Comparison of ENCODE assay signal across 15 mouse cellular contexts in genomic region chr15:100628797-100629196, GRCm38 (mm10). TPM values are rescaled to one million over a fixed set of nuclear protein-coding genes. Genes with fewer than 3 reads are reported as not detected.
DNase-seq lines count a peak whose midpoint lies in the region; ATAC-seq and TF ChIP-seq lines count a peak whose summit lies in the region.
"Had no signal": no experiment of that assay in that cellular context is flagged by ENCODE, and none has a peak within 500 bp of the region (broad histone marks: within the 10 kb centered on the region; RNA-seq: fewer than 3 reads in every experiment).

No protein-coding gene starts in this region.

- peaks cover 21% of the 10 kb centered on the region for H3K4me1 ChIP-seq in forebrain, embryonic 10.5 days
- H3K4me1 ChIP-seq in forebrain, embryonic 12.5 days = peaks cover 9% of the 10 kb centered on the region
- H3K4me1 ChIP-seq in kidney, adult 2 months (ENCODE audit: control insufficient read depth, insufficient read depth, low read length) = peaks cover 16% of the 10 kb centered on the region; the same call in 1 of the 2 replicates
- no peaks in the 10 kb centered on the region for H3K4me1 ChIP-seq in kidney, embryonic 14.5 days (ENCODE audit: control insufficient read depth, insufficient read depth, low read length)
- peaks cover 19% of the 10 kb centered on the region for H3K4me1 ChIP-seq in stomach, embryonic 16.5 days (ENCODE audit: control insufficient read depth, insufficient read depth, low read length)
- peaks cover 6% of the 10 kb centered on the region for H3K4me1 ChIP-seq in stomach, postnatal 0 days (replicated peaks; ENCODE audit: control insufficient read depth, insufficient read depth)
- H3K4me1 ChIP-seq in hindbrain, embryonic 11.5 days (replicated peaks; ENCODE audit: control insufficient read depth, insufficient read depth, low read length) = no peaks in the 10 kb centered on the region

- no peak overlapping the region for H3K4me3 ChIP-seq in forebrain, embryonic 10.5 days
- H3K4me3 ChIP-seq in forebrain, embryonic 12.5 days (replicated peaks) = no peak overlapping the region
- no peak overlapping the region for H3K4me3 ChIP-seq in kidney, adult 2 months (ENCODE audit: insufficient read depth, low read depth, low read length)
- no peak overlapping the region for H3K4me3 ChIP-seq in kidney, embryonic 14.5 days (ENCODE audit: low read length)
- H3K4me3 ChIP-seq in stomach, embryonic 16.5 days (replicated peaks; ENCODE audit: low read length) = no peak overlapping the region
- H3K4me3 ChIP-seq in stomach, postnatal 0 days (ENCODE audit: low read depth, low read length) = no peak overlapping the region
- no peak overlapping the region for H3K4me3 ChIP-seq in hindbrain, embryonic 11.5 days (ENCODE audit: low read depth, low read length)
- H3K4me3 ChIP-seq: liver, embryonic 12.5 days; megakaryocyte, embryonic 14.5 days; neural tube, embryonic 12.5 days had no signal

- no peak for TF ChIP-seq POLR2A in kidney, adult 2 months (IDR thresholded peaks at IDR 0.05; ENCODE audit: low read depth, low read length)

- no peak overlapping the region for H3K4me2 ChIP-seq in forebrain, embryonic 12.5 days
- no peak overlapping the region for H3K4me2 ChIP-seq in kidney, embryonic 14.5 days (replicated peaks; ENCODE audit: low read depth, low read length)
- H3K4me2 ChIP-seq in stomach, embryonic 16.5 days (ENCODE audit: low read depth, low read length) = no peak overlapping the region
- no peak overlapping the region for H3K4me2 ChIP-seq in stomach, postnatal 0 days (replicated peaks; ENCODE audit: low read depth)
- no peak overlapping the region for H3K4me2 ChIP-seq in hindbrain, embryonic 11.5 days (replicated peaks; ENCODE audit: low read depth, low read length)
- H3K4me2 ChIP-seq: liver, embryonic 12.5 days; neural tube, embryonic 12.5 days had no signal

- DNase-seq in forebrain, embryonic 10.5 days (ENCODE audit: extremely low spot score, low spot score) = no peak
- DNase-seq in kidney, adult 2 months = peak; percentile 61
- DNase-seq in stomach, postnatal 0 days (ENCODE audit: low spot score) = no peak
- no peak for DNase-seq in urinary bladder, postnatal 4 days (ENCODE audit: low spot score in 2 of 2)
- DNase-seq in hindbrain, embryonic 11.5 days (ENCODE audit: low spot score) = no peak
- DNase-seq: adrenal gland, postnatal 14 days; cerebellum, adult 9-11 months; right cerebral cortex, postnatal 4 days had no signal

- TF ChIP-seq EP300 in stomach, postnatal 0 days (optimal IDR thresholded peaks at IDR 0.05) = no peak

- no peaks in the 10 kb centered on the region for H3K9me3 ChIP-seq in forebrain, embryonic 10.5 days
- H3K9me3 ChIP-seq in forebrain, embryonic 12.5 days = no peaks in the 10 kb centered on the region
- no peaks in the 10 kb centered on the region for H3K9me3 ChIP-seq in kidney, embryonic 14.5 days (ENCODE audit: control insufficient read depth, low read length)
- H3K9me3 ChIP-seq in stomach, embryonic 16.5 days (replicated peaks; ENCODE audit: control insufficient read depth, low read length) = no peaks in the 10 kb centered on the region
- H3K9me3 ChIP-seq in stomach, postnatal 0 days (ENCODE audit: control insufficient read depth, low read length) = no peaks in the 10 kb centered on the region
- H3K9me3 ChIP-seq in hindbrain, embryonic 11.5 days (ENCODE audit: control insufficient read depth, low read length) = no peaks in the 10 kb centered on the region
- H3K9me3 ChIP-seq: liver, embryonic 12.5 days; megakaryocyte, embryonic 14.5 days; neural tube, embryonic 12.5 days had no signal

- H3K27me3 ChIP-seq in forebrain, embryonic 10.5 days (ENCODE audit: poor library complexity, severe bottlenecking) = peaks cover 32% of the 10 kb centered on the region
- peaks cover 33% of the 10 kb centered on the region for H3K27me3 ChIP-seq in forebrain, embryonic 12.5 days
- no peaks in the 10 kb centered on the region for H3K27me3 ChIP-seq in kidney, adult 2 months (replicated peaks; ENCODE audit: control insufficient read depth, insufficient read depth, low read length)
- H3K27me3 ChIP-seq in kidney, embryonic 14.5 days (ENCODE audit: control insufficient read depth, insufficient read depth, low read length) = no peaks in the 10 kb centered on the region
- no peaks in the 10 kb centered on the region for H3K27me3 ChIP-seq in stomach, embryonic 16.5 days (ENCODE audit: control insufficient read depth, insufficient read depth, low read length)
- no peaks in the 10 kb centered on the region for H3K27me3 ChIP-seq in stomach, postnatal 0 days (ENCODE audit: control insufficient read depth, insufficient read depth, low read length)
- H3K27me3 ChIP-seq in hindbrain, embryonic 11.5 days (ENCODE audit: control insufficient read depth, insufficient read depth, low read length) = peaks cover 2% of the 10 kb centered on the region; the same call in 1 of the 2 replicates

- WGBS in forebrain, embryonic 10.5 days = 56% methylated on average over 7 of the region's 7 CpGs
- 53% methylated on average over 7 of the region's 7 CpGs for WGBS in forebrain, embryonic 12.5 days
- WGBS in kidney, adult 2 months = 66% methylated on average over 7 of the region's 7 CpGs
- 45% methylated on average over 7 of the region's 7 CpGs for WGBS in kidney, embryonic 14.5 days
- 48% methylated on average over 7 of the region's 7 CpGs for WGBS in stomach, embryonic 16.5 days
- 40% methylated on average over 7 of the region's 7 CpGs for WGBS in stomach, postnatal 0 days
- 54% methylated on average over 7 of the region's 7 CpGs for WGBS in hindbrain, embryonic 11.5 days

- no peak overlapping the region for H3K9ac ChIP-seq in forebrain, embryonic 12.5 days
- no peak overlapping the region for H3K9ac ChIP-seq in kidney, embryonic 14.5 days (ENCODE audit: low read depth, low read length)
- no peak overlapping the region for H3K9ac ChIP-seq in stomach, embryonic 16.5 days (ENCODE audit: low read length)
- no peak overlapping the region for H3K9ac ChIP-seq in stomach, postnatal 0 days (ENCODE audit: low read length)
- no peak overlapping the region for H3K9ac ChIP-seq in hindbrain, embryonic 11.5 days (ENCODE audit: low read depth, low read length)
- H3K9ac ChIP-seq: liver, embryonic 12.5 days; neural tube, embryonic 12.5 days had no signal

- H3K36me3 ChIP-seq in forebrain, embryonic 10.5 days (replicated peaks) = no peaks in the 10 kb centered on the region
- H3K36me3 ChIP-seq in forebrain, embryonic 12.5 days (replicated peaks) = no peaks in the 10 kb centered on the region
- H3K36me3 ChIP-seq in kidney, adult 2 months (ENCODE audit: control insufficient read depth, insufficient read depth, low read length) = no peaks in the 10 kb centered on the region
- no peaks in the 10 kb centered on the region for H3K36me3 ChIP-seq in kidney, embryonic 14.5 days (ENCODE audit: control insufficient read depth, insufficient read depth, low read length)
- peaks cover 3% of the 10 kb centered on the region; the same call in 1 of the 2 replicates for H3K36me3 ChIP-seq in stomach, embryonic 16.5 days (ENCODE audit: control insufficient read depth, insufficient read depth, low read length)
- H3K36me3 ChIP-seq in stomach, postnatal 0 days (ENCODE audit: control insufficient read depth, insufficient read depth, low read length) = no peaks in the 10 kb centered on the region; the same call in 1 of the 2 replicates
- no peaks in the 10 kb centered on the region for H3K36me3 ChIP-seq in hindbrain, embryonic 11.5 days (ENCODE audit: control insufficient read depth, insufficient read depth, low read length)
- H3K36me3 ChIP-seq: liver, embryonic 12.5 days; neural tube, embryonic 12.5 days had no signal

- no peak for ATAC-seq in forebrain, embryonic 12.5 days (ENCODE audit: low FRiP score)
- no peak for ATAC-seq in kidney, embryonic 14.5 days (ENCODE audit: low FRiP score, low TSS enrichment)
- ATAC-seq in stomach, embryonic 16.5 days (ENCODE audit: insufficient read depth, low FRiP score) = no peak
- ATAC-seq in stomach, postnatal 0 days (ENCODE audit: low FRiP score, low TSS enrichment) = no peak
- ATAC-seq in hindbrain, embryonic 11.5 days (ENCODE audit: low FRiP score) = no peak
- ATAC-seq: hindbrain, embryonic 16.5 days; liver, embryonic 12.5 days had no signal

- 0 out of 2 replicates have a peak overlapping the region, but pooled peaks have one; percentile 40 for H3K27ac ChIP-seq in forebrain, embryonic 10.5 days
- no peak overlapping the region for H3K27ac ChIP-seq in forebrain, embryonic 12.5 days
- peak overlapping the region; percentile 52; the same call in 1 of the 2 replicates for H3K27ac ChIP-seq in kidney, adult 2 months (ENCODE audit: insufficient read depth, low read depth, low read length)
- no peak overlapping the region for H3K27ac ChIP-seq in kidney, embryonic 14.5 days (ENCODE audit: low read depth, low read length)
- H3K27ac ChIP-seq in stomach, embryonic 16.5 days (ENCODE audit: low read length) = peak overlapping the region; percentile 18; the same call in 1 of the 2 replicates
- H3K27ac ChIP-seq in stomach, postnatal 0 days (replicated peaks) = no peak overlapping the region
- H3K27ac ChIP-seq in hindbrain, embryonic 11.5 days (ENCODE audit: low read depth, low read length) = no peak overlapping the region
- H3K27ac ChIP-seq: neural tube, embryonic 12.5 days had no signal

- TF ChIP-seq CTCF in kidney, adult 2 months (conservative IDR thresholded peaks at IDR 0.05; ENCODE audit: insufficient read depth, insufficient read length, low read depth, low read length) = no peak
- TF ChIP-seq CTCF in stomach, postnatal 0 days (IDR thresholded peaks at IDR 0.05; ENCODE audit: low read depth) = no peak

RNA-seq across cellular contexts. Expression of gene Smagp, which starts 7.9 kb away (rescaled TPM):
- 4.3 and 4.6 TPM in 2 replicates for polyA plus RNA-seq in forebrain, embryonic 10.5 days (2016; fragmentation: Nextera tagmentation; extraction: Ambion mirVana)
- 2.8 and 2.9 TPM in 2 replicates for polyA plus RNA-seq in forebrain, embryonic 12.5 days (2016; fragmentation: Nextera tagmentation; extraction: Ambion mirVana)
- polyA plus RNA-seq in kidney, adult 2 months (2012; rRNA removed) = 160 and 163 TPM in 2 replicates
- polyA plus RNA-seq in kidney, embryonic 14.5 days (2014; fragmentation: Nextera tagmentation; extraction: Ambion mirVana) = 26.4 and 28.4 TPM in 2 replicates
- polyA plus RNA-seq in stomach, embryonic 16.5 days (2015; fragmentation: Nextera tagmentation; extraction: Ambion mirVana) = 40.6 and 51.8 TPM in 2 replicates
- polyA plus RNA-seq in stomach, postnatal 0 days (2015; fragmentation: Nextera tagmentation; extraction: Ambion mirVana) = 94.8 and 103 TPM in 2 replicates
- 4.1 and 5.5 TPM in 2 replicates for polyA plus RNA-seq in hindbrain, embryonic 11.5 days (2014; fragmentation: Nextera tagmentation; extraction: Ambion mirVana)

RNA-seq across cellular contexts. Expression of gene Dazap2, which starts 13.6 kb away (rescaled TPM):
- polyA plus RNA-seq in forebrain, embryonic 10.5 days (2016; fragmentation: Nextera tagmentation; extraction: Ambion mirVana) = 214 and 224 TPM in 2 replicates
- 197 and 204 TPM in 2 replicates for polyA plus RNA-seq in forebrain, embryonic 12.5 days (2016; fragmentation: Nextera tagmentation; extraction: Ambion mirVana)
- 578 and 812 TPM in 2 replicates for polyA plus RNA-seq in kidney, adult 2 months (2012; rRNA removed)
- 236 and 274 TPM in 2 replicates for polyA plus RNA-seq in kidney, embryonic 14.5 days (2014; fragmentation: Nextera tagmentation; extraction: Ambion mirVana)
- polyA plus RNA-seq in stomach, embryonic 16.5 days (2015; fragmentation: Nextera tagmentation; extraction: Ambion mirVana) = 194 and 213 TPM in 2 replicates
- 177 and 205 TPM in 2 replicates for polyA plus RNA-seq in stomach, postnatal 0 days (2015; fragmentation: Nextera tagmentation; extraction: Ambion mirVana)
- polyA plus RNA-seq in hindbrain, embryonic 11.5 days (2014; fragmentation: Nextera tagmentation; extraction: Ambion mirVana) = 256 and 266 TPM in 2 replicates

RNA-seq across cellular contexts. Expression of gene Pou6f1, which starts 29.0 kb away (rescaled TPM):
- polyA plus RNA-seq in forebrain, embryonic 10.5 days (2016; fragmentation: Nextera tagmentation; extraction: Ambion mirVana) = 3.6 and 4.9 TPM in 2 replicates
- 27.3 and 33.8 TPM in 2 replicates for polyA plus RNA-seq in forebrain, embryonic 12.5 days (2016; fragmentation: Nextera tagmentation; extraction: Ambion mirVana)
- 28.5 and 30.4 TPM in 2 replicates for polyA plus RNA-seq in kidney, adult 2 months (2012; rRNA removed)
- 9.6 and 14.6 TPM in 2 replicates for polyA plus RNA-seq in kidney, embryonic 14.5 days (2014; fragmentation: Nextera tagmentation; extraction: Ambion mirVana)
- 3.5 and 5.3 TPM in 2 replicates for polyA plus RNA-seq in stomach, embryonic 16.5 days (2015; fragmentation: Nextera tagmentation; extraction: Ambion mirVana)
- polyA plus RNA-seq in stomach, postnatal 0 days (2015; fragmentation: Nextera tagmentation; extraction: Ambion mirVana) = 2.6 and 3.2 TPM in 2 replicates
- 15.7 and 16.2 TPM in 2 replicates for polyA plus RNA-seq in hindbrain, embryonic 11.5 days (2014; fragmentation: Nextera tagmentation; extraction: Ambion mirVana)

RNA-seq across cellular contexts. Expression of gene Bin2, which starts 40.6 kb away (rescaled TPM):
- 3.3 and 3.6 TPM in 2 replicates for polyA plus RNA-seq in forebrain, embryonic 10.5 days (2016; fragmentation: Nextera tagmentation; extraction: Ambion mirVana)
- 1.9 and 2.2 TPM in 2 replicates for polyA plus RNA-seq in forebrain, embryonic 12.5 days (2016; fragmentation: Nextera tagmentation; extraction: Ambion mirVana)
- 1.7 and 4.7 TPM in 2 replicates for polyA plus RNA-seq in kidney, adult 2 months (2012; rRNA removed)
- polyA plus RNA-seq in kidney, embryonic 14.5 days (2014; fragmentation: Nextera tagmentation; extraction: Ambion mirVana) = 2.1 and 2.4 TPM in 2 replicates
- polyA plus RNA-seq in stomach, embryonic 16.5 days (2015; fragmentation: Nextera tagmentation; extraction: Ambion mirVana) = 6.0 and 6.3 TPM in 2 replicates
- 1.3 and 2.3 TPM in 2 replicates for polyA plus RNA-seq in stomach, postnatal 0 days (2015; fragmentation: Nextera tagmentation; extraction: Ambion mirVana)
- 4.0 and 5.5 TPM in 2 replicates for polyA plus RNA-seq in hindbrain, embryonic 11.5 days (2014; fragmentation: Nextera tagmentation; extraction: Ambion mirVana)

RNA-seq across cellular contexts. Expression of gene Cela1, which starts 58.9 kb away (rescaled TPM):
- polyA plus RNA-seq in forebrain, embryonic 10.5 days (2016; fragmentation: Nextera tagmentation; extraction: Ambion mirVana) = 1.4 and 1.8 TPM in 2 replicates
- not detected in 2 replicates for polyA plus RNA-seq in forebrain, embryonic 12.5 days (2016; fragmentation: Nextera tagmentation; extraction: Ambion mirVana)
- polyA plus RNA-seq in kidney, adult 2 months (2012; rRNA removed) = 418 and 456 TPM in 2 replicates
- polyA plus RNA-seq in kidney, embryonic 14.5 days (2014; fragmentation: Nextera tagmentation; extraction: Ambion mirVana) = 9.4 and 9.9 TPM in 2 replicates
- 250 and 388 TPM in 2 replicates for polyA plus RNA-seq in stomach, embryonic 16.5 days (2015; fragmentation: Nextera tagmentation; extraction: Ambion mirVana)
- polyA plus RNA-seq in stomach, postnatal 0 days (2015; fragmentation: Nextera tagmentation; extraction: Ambion mirVana) = 22.3 and 24.1 TPM in 2 replicates
- 0.99 and 1.7 TPM in 2 replicates for polyA plus RNA-seq in hindbrain, embryonic 11.5 days (2014; fragmentation: Nextera tagmentation; extraction: Ambion mirVana)

Comparison
In these comparisons a context has a peak if more than half of its experiments do, and no peak if none do; other contexts are left out.
1. H3K27ac ChIP-seq: peak in forebrain, embryonic 10.5 days (single experiment), kidney, adult 2 months (single experiment) and stomach, embryonic 16.5 days (single experiment); none in forebrain, embryonic 12.5 days (single experiment), kidney, embryonic 14.5 days (single experiment), stomach, postnatal 0 days (single experiment) and hindbrain, embryonic 11.5 days (single experiment).